Mouse (Mus musculus): ENCODE results near the gene Ptgr2.
"Not testable (repeated sequence)": the region's sequence is repeated elsewhere in the genome, so short reads cannot be mapped to it uniquely, and the experiment has no call there.

Gene Ptgr2

GRCm38 (mm10) chr12:84284885-84285592 is at the start of gene Ptgr2:
Ptgr2 (plus strand) TSS chr12:84285232.
- DNase-seq (ENCODE audit: low read depth, low spot score), result peak; percentile 99

DNA sequence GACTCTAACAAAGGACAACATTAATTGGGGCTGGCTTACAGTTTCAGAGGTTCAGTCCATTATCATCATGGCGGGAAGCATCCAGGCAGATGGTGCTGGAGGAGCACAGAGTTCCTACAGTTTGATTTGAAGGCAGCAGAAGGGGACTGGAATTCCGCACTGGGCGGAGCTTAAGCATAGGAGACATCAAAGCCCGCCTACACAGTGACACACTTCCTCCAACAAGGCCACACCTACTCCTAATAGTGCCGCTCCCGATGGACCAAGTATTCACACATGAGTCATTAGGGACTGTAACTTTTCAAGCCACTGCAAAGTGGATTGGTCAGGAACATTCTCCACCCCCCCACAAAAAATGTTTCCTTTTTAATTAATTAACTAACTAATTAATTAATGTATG is 49.5 kb upstream of the Ptgr2 start:
- no peak for DNase-seq (ENCODE audit: low read depth, low spot score)

DNA sequence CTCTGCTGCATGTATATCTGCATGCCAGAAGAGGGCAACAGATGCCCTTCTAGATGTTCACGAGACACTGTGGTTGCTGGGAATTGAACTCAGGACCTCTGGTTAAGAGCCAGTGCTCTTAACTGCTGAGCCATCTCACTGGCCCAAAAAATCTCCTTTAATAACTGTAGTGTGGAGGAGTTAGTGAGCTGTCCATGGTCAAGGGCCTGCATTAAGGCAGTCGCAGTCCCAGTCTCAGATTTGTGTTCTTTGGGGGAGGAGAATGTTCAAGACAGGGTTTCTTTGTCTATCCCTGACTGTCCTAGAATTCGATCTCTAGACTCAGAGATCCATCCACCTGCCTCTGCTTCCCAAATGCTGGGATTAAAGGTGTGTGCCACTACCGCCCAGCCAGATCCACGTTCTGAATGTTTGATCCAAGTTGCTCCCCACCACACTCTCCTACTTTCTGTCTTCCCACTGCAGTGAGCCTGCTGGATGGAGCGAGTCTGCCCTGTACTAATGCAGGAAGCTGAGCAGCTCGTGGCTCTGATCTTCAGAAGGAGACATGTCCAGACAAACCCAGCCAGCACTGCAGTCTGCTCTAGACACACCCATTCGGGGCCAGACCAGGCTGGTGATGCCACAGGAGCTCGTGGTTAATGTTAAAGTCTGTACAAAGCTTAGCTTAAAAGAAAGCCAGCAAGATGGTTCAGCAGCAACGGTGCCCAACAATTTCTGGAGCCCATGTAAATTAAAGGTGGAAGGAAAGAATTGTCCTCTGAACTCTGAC is 48.9 kb upstream of the Ptgr2 start:
- no peak for DNase-seq (ENCODE audit: low read depth, low spot score)

DNA sequence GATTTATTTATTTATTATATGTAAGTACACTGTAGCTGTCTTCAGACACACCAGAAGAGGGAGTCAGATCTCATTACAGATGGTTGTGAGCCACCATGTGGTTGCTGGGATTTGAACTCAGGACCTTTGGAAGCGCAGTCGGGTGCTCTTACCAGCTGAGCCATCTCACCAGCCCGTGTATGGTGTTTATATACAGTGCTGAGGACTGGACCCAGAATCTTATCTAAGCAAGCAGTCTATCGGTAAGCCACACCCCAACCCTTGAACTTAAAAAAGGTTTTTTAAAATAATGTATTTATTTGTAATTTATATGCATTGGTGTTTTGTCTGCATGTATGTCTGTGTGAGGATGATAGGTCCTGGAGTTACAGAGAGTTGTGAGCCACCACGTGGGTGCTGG is 48.0 kb upstream of the Ptgr2 start:
- DNase-seq (ENCODE audit: low read depth, low spot score), result not testable (repeated sequence)

- peak; percentile 89 for DNase-seq (ENCODE audit: low read depth, low spot score)
These were observed 41.8 kb upstream of the Ptgr2 start for GRCm38 (mm10) chr12:84243076-84243770.

- DNase-seq (ENCODE audit: low read depth, low spot score), result peak; percentile 81
These were observed 39.3 kb upstream of the Ptgr2 start for GRCm38 (mm10) chr12:84245683-84246082.

GRCm38 (mm10) chr12:84249217-84249616 is 35.8 kb upstream of the Ptgr2 start:
- peak; percentile 85 for DNase-seq (ENCODE audit: low read depth, low spot score)

DNA sequence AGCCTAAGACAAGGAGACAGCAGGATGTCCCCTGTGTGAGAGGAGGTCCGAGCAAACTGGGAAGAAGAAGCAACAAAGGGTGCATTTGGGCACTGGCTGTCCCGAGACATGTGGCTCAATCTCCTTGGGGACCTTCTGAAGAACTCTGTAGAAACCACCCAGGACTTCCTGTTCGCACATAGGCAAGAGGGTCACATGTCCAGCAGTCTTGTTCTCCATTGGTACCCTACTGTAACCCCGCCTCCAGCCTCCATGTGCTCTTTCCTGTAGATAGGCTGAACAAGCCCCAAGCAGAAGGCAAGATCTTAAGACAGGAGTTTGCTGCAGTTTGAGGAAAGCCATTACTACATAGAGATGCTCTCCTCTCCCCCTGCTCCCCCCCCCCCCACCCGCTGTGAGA is 32.2 kb upstream of the Ptgr2 start:
- DNase-seq (ENCODE audit: low read depth, low spot score), result peak; percentile 41

DNA sequence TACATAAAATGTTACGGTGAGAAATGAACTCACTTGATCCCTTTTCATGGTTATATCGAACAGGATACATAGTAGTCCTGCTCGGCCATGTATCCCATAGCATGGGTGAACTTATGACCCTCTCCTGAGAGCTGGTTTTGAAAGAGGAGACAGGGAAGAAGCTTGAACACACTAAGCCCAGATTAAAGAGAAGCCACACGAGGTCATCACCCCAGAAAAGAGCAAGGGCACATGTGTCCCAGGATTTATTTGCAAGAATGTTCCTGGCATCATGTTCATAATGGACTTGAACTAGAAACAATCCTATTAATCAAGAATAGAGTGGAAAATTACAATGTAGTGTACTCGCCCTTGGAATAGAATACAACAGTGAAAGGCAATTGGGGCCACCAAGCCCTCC is 30.1 kb upstream of the Ptgr2 start:
- DNase-seq (ENCODE audit: low read depth, low spot score), result no peak

- DNase-seq (ENCODE audit: low read depth, low spot score), result no peak
These were observed 24.7 kb upstream of the Ptgr2 start for GRCm38 (mm10) chr12:84260363-84260762.

GRCm38 (mm10) chr12:84267264-84267663 is 17.8 kb upstream of the Ptgr2 start:
- no peak for DNase-seq (ENCODE audit: low read depth, low spot score)

GRCm38 (mm10) chr12:84273366-84273765 is 11.7 kb upstream of the Ptgr2 start:
- no peak for DNase-seq (ENCODE audit: low read depth, low spot score)

- no peak for DNase-seq (ENCODE audit: low read depth, low spot score)
These were observed 9.7 kb upstream of the Ptgr2 start for GRCm38 (mm10) chr12:84275288-84275687.

DNA sequence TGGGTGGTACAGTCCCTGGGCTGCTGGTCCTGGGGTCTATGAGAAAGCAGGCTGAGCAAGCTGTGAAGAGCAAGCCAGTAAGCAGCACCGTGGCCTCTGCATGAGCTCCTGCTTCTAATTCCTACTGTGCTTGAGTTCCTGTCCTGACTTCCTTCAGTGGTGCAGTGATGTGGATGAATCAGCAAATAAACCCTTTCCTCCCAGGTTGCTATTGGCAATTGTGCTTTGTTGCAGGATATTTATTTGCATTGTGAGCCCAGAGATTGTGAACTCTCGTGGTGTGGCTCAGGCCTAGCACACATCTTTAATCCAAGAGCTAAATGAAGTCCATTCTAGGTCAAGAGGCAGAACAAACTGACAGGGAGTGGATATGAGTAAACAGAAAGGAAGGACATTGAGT is 8.7 kb upstream of the Ptgr2 start:
- DNase-seq (ENCODE audit: low read depth, low spot score), result no peak

DNA sequence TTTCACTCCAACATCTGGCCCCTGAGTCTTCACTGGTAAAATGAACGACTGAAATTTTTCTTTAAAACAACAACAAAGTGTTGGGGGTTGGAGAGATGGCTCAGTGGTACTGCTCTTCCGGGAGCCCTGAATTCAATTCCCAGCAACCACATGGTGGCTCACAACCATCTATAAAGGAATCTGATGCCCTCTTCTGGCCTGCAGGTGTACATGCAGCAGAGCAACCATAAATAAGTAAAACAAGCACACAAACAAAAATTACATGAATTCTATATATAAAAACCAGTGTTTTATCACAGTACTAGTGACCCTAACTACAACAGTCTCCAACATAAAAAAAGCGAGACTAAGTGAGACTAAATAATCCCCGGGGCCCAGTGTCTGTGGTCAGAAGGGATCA is 8.2 kb upstream of the Ptgr2 start:
- no peak for DNase-seq (ENCODE audit: low read depth, low spot score)

- DNase-seq (ENCODE audit: low read depth, low spot score), result no peak
These were observed 7.2 kb upstream of the Ptgr2 start for GRCm38 (mm10) chr12:84277832-84278231.

GRCm38 (mm10) chr12:84278901-84279300 is 6.1 kb upstream of the Ptgr2 start:
- DNase-seq (ENCODE audit: low read depth, low spot score), result no peak

GRCm38 (mm10) chr12:84284391-84284790 is 641 bp upstream of the Ptgr2 start:
- no peak for DNase-seq (ENCODE audit: low read depth, low spot score)

DNA sequence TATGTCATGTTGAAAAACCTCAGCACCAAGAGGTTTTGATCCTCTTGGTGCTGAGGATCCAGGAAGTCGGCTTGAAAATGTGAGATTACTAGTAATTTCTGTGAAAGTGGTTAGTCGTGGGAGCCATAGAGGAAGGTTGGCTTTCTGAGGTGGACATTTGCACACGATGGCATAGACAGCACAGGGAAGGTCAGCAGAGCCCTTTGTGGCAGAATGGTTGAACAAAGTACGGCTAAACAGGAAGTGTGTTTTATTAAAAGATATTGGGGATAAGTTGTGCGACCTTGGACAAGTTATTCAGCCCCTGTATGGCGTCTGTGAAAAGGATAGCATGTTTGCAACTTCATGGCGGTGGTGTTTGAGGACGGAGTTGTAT is 549 bp downstream of the Ptgr2 start:
- DNase-seq (ENCODE audit: low read depth, low spot score), result no peak

DNA sequence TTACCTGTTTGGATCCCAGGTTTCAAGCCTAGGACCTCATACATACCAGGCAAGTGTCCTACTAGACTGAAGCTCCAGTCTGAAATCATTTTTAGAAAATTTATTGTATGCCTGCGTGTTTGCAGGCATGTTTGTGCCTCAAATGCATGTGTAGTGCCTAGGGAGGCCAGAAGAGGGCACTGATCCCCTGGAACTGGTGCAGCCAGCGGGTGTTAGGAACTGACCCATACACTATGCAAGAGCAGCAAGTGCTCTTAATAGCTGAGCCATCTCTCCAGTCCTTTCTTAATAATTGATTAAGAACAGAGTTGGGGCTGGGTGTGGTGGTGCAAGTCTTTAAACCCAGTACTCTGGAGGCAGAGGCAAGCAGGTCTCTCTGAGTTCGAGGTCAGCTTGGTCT is 3.4 kb downstream of the Ptgr2 start:
- peak; percentile 79 for DNase-seq (ENCODE audit: low read depth, low spot score)

- no peak for DNase-seq (ENCODE audit: low read depth, low spot score)
These were observed 12.8 kb downstream of the Ptgr2 start for GRCm38 (mm10) chr12:84297851-84298250.

DNA sequence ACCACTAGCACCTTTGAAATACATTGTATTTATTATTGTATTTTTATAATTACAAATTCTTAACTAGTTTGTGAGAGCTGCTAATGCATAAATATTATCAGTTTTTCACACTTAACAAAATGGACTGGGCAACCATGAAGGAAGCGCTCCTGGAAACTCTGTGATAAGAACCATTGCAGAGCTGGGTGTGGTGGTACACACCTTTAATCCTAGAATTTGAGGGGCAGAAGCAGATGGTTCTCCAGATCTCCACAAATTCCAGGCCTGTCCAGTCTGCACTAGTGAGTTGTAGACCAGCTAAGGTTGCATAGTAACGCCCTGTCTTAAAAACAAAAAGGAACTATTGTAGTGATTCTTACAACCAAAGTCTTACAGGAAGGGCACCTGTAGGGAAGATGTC is 14.2 kb downstream of the Ptgr2 start:
- no peak for DNase-seq (ENCODE audit: low read depth, low spot score)

- DNase-seq (ENCODE audit: low read depth, low spot score), result no peak
These were observed 19.1 kb downstream of the Ptgr2 start for GRCm38 (mm10) chr12:84304101-84304500.
